Mouse (Mus musculus) MEL (cell line): ENCODE measurements around the gene Gm10153. TPM values are rescaled to one million over a fixed set of nuclear protein-coding genes. Genes with fewer than 3 reads are reported as not detected.
"Not testable (repeated sequence)": the region's sequence is repeated elsewhere in the genome, so short reads cannot be mapped to it uniquely, and the experiment has no call there.

Experiments used
- DNase-seq: peaks from one replicate; pipeline ENCODE4 v3.0.0; 2011; ENCODE audit warnings: low read depth, low spot score
- H3K27ac ChIP-seq: 2 replicates; pipeline ENCODE4 v1.5.1; 2012; ENCODE audit warnings: low read depth, mild to moderate bottlenecking, control low read depth, low read length, moderate library complexity; ENCODE audit not compliant: control insufficient read depth
- H3K27me3 ChIP-seq, 2 experiments: fragments of 150-350 bp in 1 of 2; sonication (generic) in 1 of 2; 2 replicates each; pipeline ENCODE4 v1.6.1; 2012; ENCODE audit warnings: low read length in 2 of 2, mild to moderate bottlenecking in 2 of 2, improper control_type of control experiment in 1 of 2, moderate library complexity in 1 of 2; ENCODE audit not compliant: insufficient read depth in 2 of 2, control insufficient read depth in 1 of 2
- H3K36me3 ChIP-seq, 2 experiments: 2 replicates each; pipeline ENCODE4 v1.6.1; 2012 to 2014; ENCODE audit warnings: low read length in 2 of 2, improper control_type of control experiment in 1 of 2, inconsistent platforms in 1 of 2, mild to moderate bottlenecking in 1 of 2; ENCODE audit not compliant: insufficient read depth in 2 of 2, control insufficient read depth in 1 of 2
- H3K4me1 ChIP-seq, 2 experiments: fragments of 150-350 bp in 1 of 2; sonication (generic) in 1 of 2; 2 replicates each; pipeline ENCODE4 v1.6.1; 2012; ENCODE audit warnings: low read length in 2 of 2, improper control_type of control experiment in 1 of 2, mild to moderate bottlenecking in 1 of 2; ENCODE audit not compliant: insufficient read depth in 2 of 2, control insufficient read depth in 1 of 2
- H3K4me3 ChIP-seq, 2 experiments: fragments of 150-350 bp in 1 of 2; sonication (generic) in 1 of 2; 2 replicates each; pipeline ENCODE4 v1.5.1; 2012; ENCODE audit warnings: low read depth in 2 of 2, low read length in 2 of 2, mild to moderate bottlenecking in 2 of 2, moderate library complexity in 2 of 2, control low read depth in 1 of 2, improper control_type of control experiment in 1 of 2; ENCODE audit not compliant: control insufficient read depth in 1 of 2, insufficient read depth in 1 of 2
- H3K79me2 ChIP-seq: 2 replicates; pipeline ENCODE4 v1.6.1; 2012; ENCODE audit warnings: mild to moderate bottlenecking, low read length, moderate library complexity; ENCODE audit not compliant: control insufficient read depth, poor library complexity, insufficient read depth
- H3K9ac ChIP-seq: 2 replicates; pipeline ENCODE4 v1.6.1; 2012; ENCODE audit warnings: low read depth, mild to moderate bottlenecking, control low read depth, low read length, moderate library complexity; ENCODE audit not compliant: control insufficient read depth, poor library complexity, severe bottlenecking
- H3K9me3 ChIP-seq: fragments of 150-350 bp; sonication (generic); replicated peaks from 2 replicates; pipeline ENCODE4 v1.6.1; 2012; ENCODE audit warnings: mild to moderate bottlenecking, low read length, improper control_type of control experiment, moderate library complexity; ENCODE audit not compliant: insufficient read depth
- CHD1 ChIP-seq: IDR thresholded peaks from 2 replicates; pipeline ENCODE4 v1.6.1; 2012; ENCODE audit warnings: low read depth, mild to moderate bottlenecking, inconsistent platforms, low read length, improper control_type of control experiment
- CHD2 ChIP-seq: IDR thresholded peaks from 2 replicates; pipeline ENCODE4 v1.6.1; 2011; ENCODE audit warnings: low read length, improper control_type of control experiment
- E2F4 ChIP-seq: IDR thresholded peaks from 2 replicates; pipeline ENCODE4 v1.6.1; 2011; ENCODE audit warnings: low read depth, low read length, improper control_type of control experiment, borderline replicate concordance
- GABPA ChIP-seq: IDR thresholded peaks from 2 replicates; pipeline ENCODE4 v1.6.1; 2012; ENCODE audit warnings: low read depth, mild to moderate bottlenecking, inconsistent platforms, low read length, improper control_type of control experiment, moderate library complexity
- GATA1 ChIP-seq: IDR thresholded peaks from 2 replicates; pipeline ENCODE4 v1.6.1; 2011; ENCODE audit warnings: low read depth, low read length, improper control_type of control experiment
- JUND ChIP-seq: IDR thresholded peaks from 2 replicates; pipeline ENCODE4 v1.6.1; 2011; ENCODE audit warnings: low read depth, mild to moderate bottlenecking, improper control_type of control experiment, low read length
- MAX ChIP-seq: IDR thresholded peaks from 2 replicates; pipeline ENCODE4 v1.6.1; 2011; ENCODE audit warnings: low read length, improper control_type of control experiment
- MEF2A ChIP-seq: IDR thresholded peaks from 2 replicates; pipeline ENCODE4 v1.6.1; 2014; ENCODE audit warnings: low read depth, mild to moderate bottlenecking, inconsistent platforms, low read length, improper control_type of control experiment; ENCODE audit not compliant: poor library complexity, insufficient replicate concordance, severe bottlenecking; ENCODE audit errors: extremely low read depth
- MXI1 ChIP-seq: IDR thresholded peaks from 2 replicates; pipeline ENCODE4 v1.6.1; 2011; ENCODE audit warnings: mild to moderate bottlenecking, low read depth, low read length, improper control_type of control experiment
- MYB ChIP-seq: IDR thresholded peaks from 2 replicates; pipeline ENCODE4 v1.6.1; 2011; ENCODE audit warnings: mild to moderate bottlenecking, low read depth, low read length, improper control_type of control experiment
- MYC ChIP-seq: IDR thresholded peaks from 2 replicates; pipeline ENCODE4 v1.6.1; 2011; ENCODE audit warnings: low read depth, mild to moderate bottlenecking, low read length, improper control_type of control experiment, moderate library complexity
- NELFE ChIP-seq: IDR thresholded peaks from 2 replicates; pipeline ENCODE4 v1.6.1; 2011; ENCODE audit warnings: low read depth, low read length, improper control_type of control experiment
- POLR2AphosphoS2 ChIP-seq: IDR thresholded peaks from 2 replicates; pipeline ENCODE4 v1.6.1; 2011; ENCODE audit warnings: low read length, improper control_type of control experiment
- POLR2AphosphoS5 ChIP-seq: IDR thresholded peaks from 2 replicates; pipeline ENCODE4 v1.6.1; 2012; ENCODE audit warnings: low read depth, borderline replicate concordance, mild to moderate bottlenecking, inconsistent platforms, low read length, moderate library complexity, mixed read lengths
- RAD21 ChIP-seq: IDR thresholded peaks from 2 replicates; pipeline ENCODE4 v1.6.1; 2011; ENCODE audit warnings: mild to moderate bottlenecking, low read depth, low read length, improper control_type of control experiment
- RCOR1 ChIP-seq: IDR thresholded peaks from 2 replicates; pipeline ENCODE4 v1.6.1; 2012; ENCODE audit warnings: low read depth, mild to moderate bottlenecking, inconsistent platforms, low read length, improper control_type of control experiment
- SIN3A ChIP-seq: IDR thresholded peaks from 2 replicates; pipeline ENCODE4 v1.6.1; 2012; ENCODE audit warnings: low read length, improper control_type of control experiment, inconsistent platforms
- TBP ChIP-seq: IDR thresholded peaks from 2 replicates; pipeline ENCODE4 v1.8.0; 2011; ENCODE audit warnings: low read depth, low read length, improper control_type of control experiment
- TCF12 ChIP-seq: IDR thresholded peaks from 2 replicates; pipeline ENCODE4 v1.6.1; 2014; ENCODE audit warnings: low read depth, mild to moderate bottlenecking, inconsistent platforms, low read length, improper control_type of control experiment, moderate library complexity
- UBTF ChIP-seq: IDR thresholded peaks from 2 replicates; pipeline ENCODE4 v1.6.1; 2012; ENCODE audit warnings: low read depth, mild to moderate bottlenecking, inconsistent platforms, low read length, improper control_type of control experiment, moderate library complexity, borderline replicate concordance; ENCODE audit not compliant: insufficient read depth
- USF2 ChIP-seq, 2 experiments: IDR thresholded peaks; 2 replicates each; pipeline ENCODE4 v1.6.1; 2011 to 2012; ENCODE audit warnings: improper control_type of control experiment in 2 of 2, low read length in 2 of 2, borderline replicate concordance in 1 of 2, inconsistent platforms in 1 of 2, low read depth in 1 of 2, mild to moderate bottlenecking in 1 of 2; ENCODE audit not compliant: insufficient read depth in 1 of 2
- ZNF384 ChIP-seq: IDR thresholded peaks from 2 replicates; pipeline ENCODE4 v1.6.1; 2012; ENCODE audit warnings: low read depth, mild to moderate bottlenecking, inconsistent platforms, low read length, improper control_type of control experiment
- polyA plus RNA-seq, 2 experiments: library from polyadenylated mRNA; stranded (reverse) in 1 of 2; unstranded in 1 of 2; fragments of >175 nt in 1 of 2; fragments of >200 nt in 1 of 2; gene quantifications; 2 replicates each; pipeline versions ENCODE4 v1.2.1 to v1.2.4; 2012; ENCODE audit warnings: low replicate concordance in 2 of 2, low read depth in 1 of 2; ENCODE audit not compliant: insufficient read length in 2 of 2, insufficient read depth in 1 of 2, missing spikeins in 1 of 2
- total RNA-seq: library from RNA; depleted of rRNA; stranded (reverse); fragments of 300-350 nt; gene quantifications from 2 replicates; pipeline ENCODE4 v1.2.3, GENCODE M21; 2012

Gene Gm10153
- total and polyA plus RNA-seq, 3 experiments = not detected

DNA sequence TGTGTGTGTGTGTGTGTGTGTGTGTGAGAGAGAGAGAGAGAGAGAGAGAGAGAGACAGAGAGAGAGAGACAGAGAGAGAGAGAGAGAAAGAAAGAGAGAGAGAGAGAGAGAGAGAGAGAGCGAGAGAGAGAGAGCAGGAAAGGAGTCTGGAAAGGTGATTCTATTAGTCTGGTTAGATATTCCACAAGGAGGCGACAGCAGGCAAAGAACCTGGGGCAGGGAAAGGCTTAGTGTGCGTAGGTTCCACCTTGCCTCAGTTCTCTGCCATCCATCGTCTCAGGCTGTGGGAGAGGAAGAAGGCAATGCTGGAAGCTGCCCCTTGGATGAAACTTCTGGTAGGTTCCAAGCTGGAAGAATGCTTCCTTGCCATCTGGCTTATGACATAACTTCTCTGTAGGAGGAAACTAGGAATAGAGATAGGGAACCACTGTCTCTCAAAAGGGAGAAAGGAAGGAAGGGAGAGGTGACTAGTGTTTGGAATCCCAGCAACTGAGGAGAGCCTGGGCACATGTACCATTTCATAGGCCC, 44.7 kb downstream of the Gm10153 start:
- no peak for TF ChIP-seq USF2 (IDR thresholded peaks at IDR 0.05; ENCODE audit: borderline replicate concordance in 1 of 2, insufficient read depth in 1 of 2, low read depth in 1 of 2, low read length in 2 of 2)
- no peak for TF ChIP-seq CHD2
- TF ChIP-seq RAD21 = no peak; the same call in 1 of the 2 replicates
- no peak for TF ChIP-seq GATA1
- no peak for TF ChIP-seq GABPA
- no peak for TF ChIP-seq POLR2AphosphoS5
- TF ChIP-seq SIN3A = no peak
- TF ChIP-seq CHD1 = no peak
- no peak for TF ChIP-seq JUND
- TF ChIP-seq POLR2AphosphoS2 = no peak
- TF ChIP-seq MXI1 = no peak
- TF ChIP-seq MAX = no peak
- TF ChIP-seq MYC = no peak
- no peak for TF ChIP-seq NELFE
- no peak for TF ChIP-seq TCF12
- no peak for TF ChIP-seq TBP
- TF ChIP-seq MEF2A = no peak
- no peak for TF ChIP-seq UBTF
- TF ChIP-seq MYB = no peak
- TF ChIP-seq, all 39 proteins: peak for 0
- Histone ChIP-seq H3K4me1 (no peaks in the 10 kb centered on the region), H3K79me2 (no peaks in the 10 kb centered on the region), H3K27me3 (no peaks in the 10 kb centered on the region; a peak in 1 of 4 replicates), H3K4me3 (no peak overlapping the region), H3K36me3 (no peaks in the 10 kb centered on the region), H3K27ac (no peak overlapping the region), H3K9me3 (no peaks in the 10 kb centered on the region), H3K9ac (no peak overlapping the region)
- no peak for DNase-seq

DNA sequence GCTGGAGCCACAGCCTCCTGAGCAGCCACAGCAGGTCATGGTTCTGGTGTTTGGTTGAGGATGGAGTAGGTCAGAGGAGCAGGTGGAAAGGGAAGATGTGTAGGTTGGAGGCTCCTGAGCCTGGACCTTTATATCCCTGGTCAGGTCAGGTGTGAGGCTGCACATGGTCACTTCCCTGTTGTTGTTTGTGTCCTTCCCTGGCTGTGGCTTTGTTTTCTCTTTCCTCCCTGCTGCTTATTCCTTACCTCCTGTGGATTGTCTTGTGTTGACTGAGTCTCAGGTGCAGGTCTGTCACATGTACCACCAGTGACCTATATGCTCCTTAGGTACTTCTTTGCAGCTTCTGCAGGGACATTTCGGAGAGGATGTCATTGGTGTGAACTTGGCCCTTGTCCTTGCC, 45.7 kb downstream of the Gm10153 start, which contains the start of gene Gm45337:
Gene Gm45337, minus strand, starts transcription at position 101 of the 400 bp plus-strand sequence.
- Histone ChIP-seq H3K79me2 (no peaks in the 10 kb centered on the region), H3K9me3 (no peaks in the 10 kb centered on the region), H3K4me1 (no peaks in the 10 kb centered on the region), H3K9ac (no peak within 1 kb of the TSS), H3K4me3 (no peak within 1 kb of the TSS), H3K27me3 (no peaks in the 10 kb centered on the region; a peak in 2 of 4 replicates), H3K27ac (no peak within 1 kb of the TSS), H3K36me3 (no peaks in the 10 kb centered on the region)
- DNase-seq = no peak
- TF ChIP-seq TBP = no peak
- no peak for TF ChIP-seq RCOR1
- TF ChIP-seq ZNF384 = no peak
- no peak for TF ChIP-seq E2F4

DNA sequence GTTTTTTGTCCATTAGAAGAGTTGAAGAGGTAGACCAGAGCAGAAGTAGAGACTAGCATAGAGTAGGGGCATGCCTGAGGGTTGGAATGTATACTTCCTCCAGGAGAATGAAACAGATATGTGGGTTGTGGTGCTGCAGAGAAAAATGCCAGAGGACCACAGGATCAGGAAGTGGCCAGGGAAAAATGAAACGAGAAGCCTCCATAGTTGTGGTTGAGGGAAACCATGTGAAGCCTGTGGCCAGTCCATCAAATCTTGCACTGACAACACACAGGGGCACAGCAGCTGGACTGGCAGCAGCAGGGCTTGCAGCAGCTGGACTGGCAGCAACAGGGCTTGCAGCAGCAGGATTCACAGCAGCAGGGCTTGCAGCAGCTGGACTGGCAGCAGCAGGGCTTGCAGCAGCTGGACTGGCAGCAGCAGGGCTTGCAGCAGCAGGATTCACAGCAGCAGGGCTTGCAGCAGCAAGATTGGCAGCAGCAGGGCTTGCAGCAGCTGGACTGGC, 46.6 kb downstream of the Gm10153 start:
- H3K79me2 ChIP-seq, H3K4me3 ChIP-seq, DNase-seq, H3K4me1 ChIP-seq, H3K27me3 ChIP-seq, H3K9me3 ChIP-seq, H3K27ac ChIP-seq, H3K36me3 ChIP-seq, H3K9ac ChIP-seq: not testable (repeated sequence)
